Mouse (Mus musculus) cerebellum, postnatal 36 days (tissue): ENCODE data around the gene Axin1.
"Not testable (repeated sequence)": the region's sequence is repeated elsewhere in the genome, so short reads cannot be mapped to it uniquely, and the experiment has no call there.

ENCODE experiments used
- DNase-seq, 2 experiments: peaks; one replicate each; pipeline ENCODE4 v3.0.0; 2021 to 2022; ENCODE audit warnings: mixed read lengths in 2 of 2

Gene Axin1

DNA sequence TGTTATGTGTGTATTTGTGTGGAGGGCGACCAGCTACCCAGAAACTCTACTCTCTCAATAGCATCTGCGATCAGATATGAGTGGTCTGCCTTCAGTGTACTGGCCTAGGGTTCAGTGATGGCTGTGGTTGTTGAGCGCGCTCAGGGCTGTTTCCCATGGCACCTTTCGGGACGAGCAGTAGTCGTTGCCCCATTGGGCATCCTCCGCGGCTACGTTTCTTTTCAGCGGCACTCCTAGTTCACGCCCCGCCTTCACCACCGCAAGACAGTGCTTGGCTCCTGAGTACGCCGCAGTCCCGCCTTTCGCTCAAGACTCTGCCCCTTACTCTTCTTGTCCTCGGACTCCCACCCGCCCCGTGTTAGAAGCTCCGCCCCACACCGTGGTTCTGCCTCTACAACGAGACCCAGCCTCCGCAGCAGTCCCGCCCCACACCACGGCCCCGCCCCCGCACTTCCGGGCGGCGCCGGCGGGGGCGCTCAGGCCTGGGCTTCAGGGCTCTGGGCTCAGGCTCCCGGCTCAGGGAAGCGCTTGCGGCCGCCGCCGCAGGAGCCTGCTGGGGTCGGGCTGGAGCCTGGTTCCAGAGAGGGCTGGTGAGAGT lies at the start of gene Axin1:
Axin1 (plus strand) TSS at position 450 of the 598 bp plus-strand sequence.
- DNase-seq, result peak; percentile 87 to 93

DNA sequence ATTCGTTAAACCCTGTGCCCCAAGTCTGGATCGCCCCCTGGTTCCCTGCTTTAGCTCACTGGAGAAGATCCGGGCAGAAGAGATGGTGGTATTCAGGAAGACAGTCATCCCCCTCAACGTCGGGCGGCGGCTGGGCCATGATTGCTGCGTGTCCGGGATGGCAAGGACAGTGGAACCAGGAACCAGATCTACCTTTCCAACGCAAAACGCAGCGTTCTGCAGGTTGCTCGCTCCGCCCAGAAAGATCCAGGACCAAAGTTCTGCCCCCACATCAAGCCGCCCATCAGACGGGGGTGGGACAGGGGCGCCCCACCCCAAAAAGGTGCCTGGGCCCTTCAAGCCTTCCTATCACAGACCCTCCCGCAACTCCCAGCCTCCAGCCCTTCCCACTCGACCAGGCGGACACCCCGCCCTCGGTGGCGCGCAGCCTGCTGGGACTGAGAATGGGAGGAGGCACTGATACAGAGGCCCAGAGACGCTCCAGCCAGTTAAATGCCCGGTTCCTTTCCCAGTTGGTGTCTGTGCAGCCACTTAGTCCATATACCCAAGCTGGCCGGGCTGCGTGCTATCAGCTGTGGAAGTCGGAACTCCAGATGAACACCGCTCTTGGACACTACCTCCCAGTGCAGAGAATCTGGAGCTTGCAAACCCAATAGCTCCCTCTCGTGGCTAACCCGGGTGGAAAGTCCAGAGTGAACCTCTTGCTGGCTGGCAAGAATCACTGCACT lies 48.4 kb upstream of the Axin1 start, which contains the start of gene Decr2:
Decr2 (minus strand) TSS at position 433 of the 728 bp plus-strand sequence.
- peak; percentile 87 to 90 for DNase-seq

DNA sequence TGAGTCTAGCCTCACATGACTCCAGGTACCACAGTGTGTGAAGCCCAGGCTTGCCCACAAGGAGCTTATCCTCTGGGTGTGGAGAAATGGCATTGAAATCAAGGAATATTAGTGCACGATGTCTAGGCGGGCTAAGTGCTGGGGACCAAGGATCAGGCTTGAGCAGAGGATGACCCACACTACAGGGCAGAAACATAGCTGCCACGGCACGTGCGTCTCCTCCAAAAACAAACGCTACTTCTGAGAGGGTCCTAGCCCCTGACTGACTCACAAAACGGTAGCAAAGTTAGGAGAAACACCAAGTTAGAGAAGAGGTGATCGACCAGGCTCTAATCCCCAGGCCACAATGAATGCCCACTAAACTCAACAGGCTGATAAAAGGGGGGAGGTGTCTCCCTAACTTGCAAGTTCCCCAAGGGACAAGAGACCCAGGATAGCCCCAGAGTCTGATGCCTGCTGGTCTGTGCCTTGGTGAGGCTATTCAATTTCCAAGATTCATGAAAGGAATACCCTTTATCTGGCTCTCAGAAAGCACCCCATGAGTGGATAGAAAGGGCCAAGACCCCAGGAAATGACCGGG lies 43.9 kb upstream of the Axin1 start:
- DNase-seq, result no peak

DNA sequence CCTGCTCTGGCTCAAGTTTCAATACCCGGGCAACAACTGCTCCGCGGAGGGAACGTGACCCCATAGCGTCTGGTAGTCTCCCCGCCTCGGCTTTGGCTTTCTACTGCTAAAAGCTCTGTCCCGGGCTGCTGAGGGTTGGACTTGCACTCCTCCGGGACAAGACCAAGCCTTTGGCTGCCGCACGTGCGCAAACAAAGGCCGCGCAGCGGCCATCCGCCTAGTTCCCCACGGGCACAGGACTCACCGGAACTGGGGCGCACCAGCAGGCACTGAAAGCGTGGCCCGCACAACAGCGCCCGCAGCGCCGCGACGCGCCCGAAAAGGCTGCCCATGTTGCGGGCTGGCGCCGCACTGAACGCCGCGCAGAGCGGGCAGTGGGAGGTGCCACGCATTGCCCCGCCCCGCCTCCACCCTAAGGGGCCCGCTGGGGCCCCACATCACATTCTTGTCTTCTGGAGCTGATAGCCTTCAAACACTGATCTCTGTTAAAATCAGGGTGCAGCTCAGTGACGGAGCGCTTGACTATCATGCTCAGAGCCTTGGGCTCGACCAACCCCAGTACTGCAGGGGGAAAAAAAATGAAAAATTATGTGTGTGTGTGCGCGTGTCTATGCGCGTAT lies 43.3 kb upstream of the Axin1 start, which contains the start of gene Nme4:
Nme4 (minus strand) TSS at position 482 of the 620 bp plus-strand sequence.
- DNase-seq, result peak; percentile 66 to 77

DNA sequence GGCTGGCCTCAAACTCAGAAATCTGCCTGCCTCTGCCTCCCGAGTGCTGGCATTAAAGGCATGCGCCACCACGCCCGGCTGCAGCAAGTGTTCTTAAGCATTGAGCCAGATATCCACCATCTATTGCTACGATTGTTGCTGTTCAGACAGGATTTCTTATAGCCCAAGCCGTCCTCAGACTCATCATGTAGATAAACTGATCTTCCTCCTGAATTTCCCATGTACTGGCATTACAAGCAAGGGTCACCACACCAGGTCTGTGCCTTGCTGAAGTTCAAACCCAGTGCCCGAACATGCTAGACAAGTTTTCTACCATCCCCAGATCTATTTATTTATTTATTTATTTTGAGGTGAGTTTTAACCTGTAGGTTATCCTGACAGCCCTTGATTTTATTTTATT lies 40.0 kb upstream of the Axin1 start:
- no peak for DNase-seq

DNA sequence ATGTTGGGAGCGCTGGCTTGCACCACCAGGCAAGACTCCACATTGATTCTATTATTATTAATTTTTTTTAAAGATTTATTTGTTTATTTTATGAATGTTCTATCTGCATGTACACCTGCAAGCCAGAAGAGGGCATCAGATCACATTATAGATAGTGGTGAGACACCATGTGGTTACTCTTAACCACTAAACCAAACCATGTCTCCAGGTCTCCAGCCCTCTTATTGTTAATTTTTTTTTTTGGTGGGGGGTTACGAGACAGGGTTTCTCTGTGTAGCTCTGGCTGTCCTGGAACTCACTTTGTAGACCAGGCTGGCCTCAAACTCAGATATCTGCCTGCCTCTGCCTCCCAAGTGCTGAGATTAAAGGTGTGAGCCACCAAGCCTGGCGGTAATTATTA lies 39.2 kb upstream of the Axin1 start:
- DNase-seq, result not testable (repeated sequence)

DNA sequence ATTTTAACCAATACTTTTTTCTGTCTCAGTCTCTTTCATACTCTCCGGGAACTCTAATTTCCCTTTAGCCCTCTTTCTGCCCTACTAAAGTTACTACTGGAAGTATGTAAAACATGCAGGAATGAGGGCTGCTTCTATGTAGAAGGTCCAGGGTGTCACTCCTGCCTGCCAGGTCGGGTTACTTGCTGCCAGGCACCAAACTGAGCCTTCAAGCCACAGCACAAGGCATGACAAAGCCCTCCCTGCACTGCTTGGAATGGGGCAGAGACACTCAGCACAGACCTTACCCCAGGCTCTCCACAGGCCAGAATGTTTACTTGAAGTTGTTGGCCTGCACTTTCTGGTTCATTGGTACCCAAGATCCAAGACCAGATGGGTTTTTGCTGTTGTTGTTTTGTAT lies 38.3 kb upstream of the Axin1 start:
- DNase-seq, result no peak

DNA sequence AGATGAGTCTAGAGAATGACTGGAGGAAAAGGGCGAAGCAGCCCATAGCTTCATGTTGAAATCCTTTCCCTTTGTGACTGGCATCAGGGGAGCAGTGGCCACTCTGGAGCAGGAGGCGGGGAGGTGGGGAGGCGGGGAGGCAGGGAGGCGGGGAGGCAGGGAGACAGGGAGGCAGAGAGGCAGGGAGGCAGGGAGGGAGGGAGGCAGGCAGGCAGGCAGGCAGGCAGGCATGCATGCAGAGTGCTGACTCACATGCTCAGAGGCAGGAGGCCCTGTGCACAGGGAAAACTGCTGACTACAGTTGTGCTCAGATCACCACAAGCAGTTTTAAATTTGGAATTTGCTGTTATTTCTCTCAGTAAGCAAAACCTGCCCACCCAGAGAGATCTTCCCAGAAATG lies 37.0 kb upstream of the Axin1 start:
- no peak for DNase-seq

DNA sequence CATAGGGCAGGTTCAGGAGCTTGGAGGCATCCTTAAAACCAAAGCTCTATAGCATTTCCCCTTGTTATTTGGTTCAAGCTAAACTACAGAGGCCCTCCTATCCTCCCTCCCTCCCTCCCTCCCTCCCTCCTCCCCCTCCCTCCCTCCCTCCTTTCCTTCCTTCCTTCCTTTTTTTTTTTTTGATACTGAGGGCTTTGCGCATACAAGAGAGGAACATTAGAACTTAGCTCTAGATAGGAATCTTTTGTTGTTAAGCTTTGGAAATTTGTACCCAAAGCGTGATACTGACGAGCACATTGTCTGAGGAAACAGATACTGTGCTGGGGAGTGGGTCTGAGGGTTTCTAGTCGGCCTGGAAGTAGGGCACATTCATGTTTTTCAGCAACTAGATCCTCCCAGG lies 32.9 kb upstream of the Axin1 start:
- no peak for DNase-seq

DNA sequence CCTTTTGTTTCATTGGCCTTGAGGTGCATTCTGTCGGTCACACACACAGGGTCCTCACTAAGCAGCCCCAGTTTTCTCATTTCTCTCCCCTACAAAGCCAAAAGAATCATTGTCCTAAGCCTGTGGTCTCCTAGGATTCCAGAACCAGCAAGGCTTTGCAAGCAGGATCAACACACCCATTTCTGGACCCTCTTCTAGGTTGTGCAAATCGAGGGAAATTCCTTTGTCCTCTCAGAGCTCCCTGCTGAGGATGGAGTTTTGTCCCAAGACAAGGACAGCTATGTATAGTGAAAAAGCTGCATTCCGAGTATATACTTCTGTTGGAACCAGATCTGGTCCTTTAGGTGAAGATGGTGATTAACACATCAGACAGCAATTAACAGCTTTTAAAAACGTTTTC lies 28.3 kb upstream of the Axin1 start:
- DNase-seq, result no peak

DNA sequence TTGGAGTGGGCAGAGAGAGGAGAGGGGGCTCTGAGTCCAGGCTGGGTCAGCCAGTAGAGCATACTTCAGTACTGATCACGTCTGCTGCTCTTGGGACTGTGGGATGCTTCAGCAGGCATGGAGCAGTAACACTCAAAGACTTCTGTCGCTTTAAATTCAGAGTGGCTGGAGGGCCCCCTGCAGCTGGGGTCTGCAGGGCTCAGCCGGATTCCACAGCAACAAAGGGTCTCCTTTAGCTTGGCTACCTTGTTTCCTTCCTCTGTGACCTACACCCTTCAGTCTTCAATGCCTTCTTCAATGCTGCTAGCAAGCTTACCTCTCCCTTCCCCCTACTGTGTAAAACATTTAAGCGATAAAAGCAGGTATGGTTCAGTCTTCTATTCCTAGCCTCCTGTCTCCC lies 27.5 kb upstream of the Axin1 start:
- DNase-seq, result no peak

DNA sequence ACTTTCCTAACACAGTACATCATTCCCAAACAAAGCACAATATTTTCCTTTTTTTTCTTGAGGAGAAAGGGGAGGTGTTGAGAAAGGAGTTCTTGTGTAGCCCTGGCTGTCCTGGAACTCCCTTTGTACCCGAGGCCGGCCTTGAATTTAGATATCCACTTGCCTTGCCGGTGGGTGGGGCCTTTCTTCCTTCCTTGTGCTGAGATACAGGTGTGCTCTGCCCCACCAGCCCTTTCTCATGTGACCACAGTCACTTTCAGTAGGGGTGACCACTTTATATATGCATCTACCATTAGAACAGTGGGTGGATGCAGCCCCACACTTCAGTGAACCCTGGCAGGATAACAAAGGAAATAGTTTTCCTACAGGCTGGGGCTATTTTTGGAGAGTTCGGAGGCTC lies 26.8 kb upstream of the Axin1 start:
- DNase-seq, result no peak

DNA sequence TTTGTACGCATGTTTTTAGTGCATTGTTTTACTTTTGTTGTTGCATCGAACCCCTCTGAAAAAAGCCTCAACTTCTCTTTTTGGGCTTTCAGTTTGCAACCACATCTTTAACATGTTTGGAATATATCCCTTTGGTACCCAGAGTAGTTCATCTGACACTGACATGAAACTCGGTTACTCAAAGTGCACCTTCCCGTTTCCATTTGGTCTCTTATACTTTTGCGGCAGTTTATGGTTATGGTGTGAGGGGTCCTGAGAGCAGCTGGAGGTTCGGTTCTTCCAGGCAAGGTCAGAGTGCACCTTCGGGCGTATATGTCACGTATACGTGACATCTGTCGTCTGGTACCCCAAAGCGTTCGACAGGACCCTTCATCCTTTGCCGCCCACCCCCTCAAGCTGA lies 25.7 kb upstream of the Axin1 start:
- no peak for DNase-seq

DNA sequence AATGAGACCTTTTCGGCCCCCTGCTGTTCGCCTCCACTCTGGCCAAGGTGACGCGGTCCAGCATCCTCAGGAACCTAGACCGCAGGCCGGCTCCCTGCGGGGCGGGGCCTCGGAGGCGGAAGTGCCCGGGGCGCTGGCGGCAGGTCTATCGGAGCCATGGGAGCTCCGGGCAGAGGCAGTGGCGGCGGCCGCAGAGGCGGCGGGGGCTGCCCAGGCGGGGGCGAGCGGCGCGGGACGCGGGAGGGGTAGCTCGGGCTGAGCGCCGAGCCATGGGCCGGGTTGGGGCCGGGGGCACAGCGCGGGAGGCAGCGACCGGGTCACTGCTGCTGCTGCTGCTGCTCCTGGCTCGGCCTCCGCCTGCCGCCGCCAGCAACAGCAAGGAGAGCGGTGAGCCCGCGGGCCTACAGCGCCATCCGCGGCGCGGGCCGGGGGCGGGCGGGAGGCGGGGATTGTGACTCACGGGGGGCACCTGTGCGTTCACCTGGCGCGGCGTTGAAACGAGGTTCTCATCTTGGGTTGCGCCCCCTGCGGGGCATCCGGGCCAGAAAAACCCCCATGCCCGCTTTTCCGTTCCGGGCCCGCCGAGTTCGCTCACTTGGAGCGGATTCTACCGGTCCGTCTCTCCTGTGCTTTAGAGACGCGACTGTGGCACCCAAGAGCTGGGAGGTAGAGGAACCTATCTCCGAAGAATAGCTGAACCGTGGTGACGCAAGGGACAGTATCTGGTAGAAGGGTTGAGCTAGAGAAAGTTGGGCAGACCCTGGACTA lies 25.1 kb upstream of the Axin1 start, which contains the start of gene Tmem8:
Tmem8 (plus strand) TSS at position 119 of the 768 bp plus-strand sequence.
- DNase-seq, result peak; percentile 78 to 82

DNA sequence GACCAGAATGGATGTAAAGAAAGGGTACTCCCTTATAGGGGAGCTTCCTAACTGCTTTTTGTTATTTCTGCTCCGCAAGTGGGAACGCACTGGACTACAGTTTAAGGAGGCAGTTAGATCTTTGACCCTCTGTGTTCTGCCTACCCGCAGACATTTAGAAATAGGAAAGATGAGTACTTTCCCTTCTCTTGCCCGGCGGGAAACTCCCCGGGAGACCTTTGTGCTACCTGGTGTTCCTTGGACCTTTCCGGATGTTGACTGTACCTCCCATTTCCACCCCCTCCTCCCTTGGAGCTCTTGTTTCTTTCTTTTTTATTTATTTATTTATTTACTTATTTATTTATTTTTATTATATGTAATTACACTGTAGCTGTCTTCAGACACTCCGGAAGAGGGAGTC lies 24.4 kb upstream of the Axin1 start:
- no peak for DNase-seq

DNA sequence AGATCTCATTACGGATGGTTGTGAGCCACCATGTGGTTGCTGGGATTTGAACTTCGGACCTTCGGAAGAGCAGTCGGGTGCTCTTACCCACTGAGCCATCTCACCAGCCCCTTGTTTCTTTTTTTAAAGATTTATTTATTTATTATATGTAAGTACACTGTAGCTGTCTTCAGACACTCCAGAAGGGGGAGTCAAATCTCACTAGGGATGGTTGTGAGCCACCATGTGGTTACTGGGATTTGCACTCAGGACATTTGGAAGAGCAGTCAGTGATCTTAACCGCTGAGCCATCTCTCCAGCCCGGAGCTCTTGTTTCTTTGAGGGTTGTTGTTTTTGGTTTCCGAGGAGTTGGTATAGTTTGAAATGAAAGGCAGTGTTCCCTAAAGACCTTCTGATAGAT lies 24.0 kb upstream of the Axin1 start:
- not testable (repeated sequence) for DNase-seq

DNA sequence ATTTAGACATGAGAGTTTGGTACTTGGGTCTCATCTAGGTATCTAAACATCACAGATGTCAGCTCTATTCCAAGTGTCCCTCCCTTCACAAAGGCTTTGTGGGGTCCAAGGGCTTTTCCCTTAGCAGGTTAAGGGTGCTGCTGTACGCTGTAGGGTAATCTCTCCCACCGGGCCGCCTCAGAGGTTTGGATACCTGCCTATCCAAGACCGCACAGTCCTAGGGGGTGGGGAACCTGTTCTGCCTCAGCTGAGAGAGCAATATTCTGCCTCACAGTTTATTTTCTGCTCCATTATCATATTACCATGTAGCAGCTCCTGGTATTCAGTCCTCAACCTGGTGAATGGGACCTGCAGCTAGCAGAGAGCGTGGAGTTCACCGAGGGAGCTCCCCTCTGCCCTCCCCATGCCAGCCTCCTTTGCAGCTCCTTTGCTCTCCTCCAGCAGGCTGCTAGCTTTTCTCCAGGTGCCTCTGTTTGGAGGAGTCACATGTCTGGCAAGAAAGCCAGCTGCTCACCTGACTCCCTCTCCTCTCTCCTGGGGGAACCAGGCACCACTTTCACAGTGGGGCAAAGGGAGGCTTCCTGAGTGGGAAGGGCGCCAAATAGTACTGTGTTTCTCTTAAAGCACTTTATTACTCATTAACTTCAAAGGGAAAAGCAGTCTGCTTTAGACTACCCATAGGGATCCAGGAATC lies 23.1 kb upstream of the Axin1 start:
- no peak for DNase-seq

DNA sequence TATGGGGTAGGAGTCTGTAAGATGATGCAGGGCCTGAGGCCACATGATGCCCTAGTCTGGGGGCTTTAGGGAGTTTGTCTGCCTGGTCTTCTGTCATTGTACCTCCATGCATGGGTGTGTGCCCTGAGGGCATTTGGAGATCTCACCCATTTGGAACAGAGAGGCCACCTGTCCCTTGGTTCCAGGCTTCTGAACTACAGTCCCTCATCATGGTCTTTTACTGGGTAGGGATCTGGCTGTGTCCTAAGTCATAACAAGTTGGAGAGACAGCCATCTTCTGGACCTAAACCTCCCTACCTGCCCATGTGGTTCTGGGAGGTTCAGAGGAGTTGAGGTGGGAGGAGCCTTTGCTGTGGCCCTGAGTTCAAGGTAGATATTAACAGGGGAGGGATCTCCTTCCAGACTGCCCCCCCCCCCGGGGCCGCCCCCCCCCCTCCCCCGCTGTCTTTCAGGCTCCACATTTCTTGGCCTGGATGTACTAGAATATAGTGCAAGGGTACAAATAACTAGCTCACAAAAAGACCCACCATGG lies 22.5 kb upstream of the Axin1 start:
- DNase-seq, result no peak

DNA sequence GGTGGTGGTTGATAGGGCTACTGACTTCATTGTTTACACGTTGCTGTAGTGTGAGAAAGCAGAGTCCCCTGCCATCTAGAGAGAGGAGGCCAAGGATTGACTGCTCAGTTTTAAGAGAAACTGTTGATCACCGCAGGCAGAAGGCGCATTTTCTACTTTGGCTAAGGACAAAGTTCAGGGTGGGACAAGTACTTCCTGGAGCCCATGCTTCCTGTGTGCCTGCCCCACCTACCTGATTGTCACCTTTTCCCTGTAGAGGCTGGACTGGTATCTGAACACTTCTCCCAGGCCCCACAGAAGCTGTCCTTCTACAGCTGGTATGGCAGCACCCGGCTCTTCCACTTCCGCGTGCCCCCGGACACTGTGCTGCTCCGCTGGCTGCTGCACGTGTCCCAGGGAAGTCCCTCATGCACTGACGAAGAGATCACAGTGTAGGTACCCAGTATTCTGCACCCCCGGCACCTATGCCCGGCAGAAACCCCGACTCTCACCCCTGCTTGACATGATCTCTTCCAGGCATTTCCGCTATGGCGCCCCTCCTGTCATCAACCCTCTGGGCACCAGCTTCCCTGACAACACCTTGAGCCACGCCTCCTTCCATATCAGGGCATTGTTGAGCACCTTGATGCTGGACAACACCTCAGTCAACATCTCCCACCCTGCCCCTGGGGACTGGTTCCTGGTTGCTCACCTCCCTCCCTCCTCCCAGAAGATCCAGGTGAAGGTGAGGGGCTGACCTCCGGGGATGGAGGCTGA lies 21.8 kb upstream of the Axin1 start:
- no peak for DNase-seq

DNA sequence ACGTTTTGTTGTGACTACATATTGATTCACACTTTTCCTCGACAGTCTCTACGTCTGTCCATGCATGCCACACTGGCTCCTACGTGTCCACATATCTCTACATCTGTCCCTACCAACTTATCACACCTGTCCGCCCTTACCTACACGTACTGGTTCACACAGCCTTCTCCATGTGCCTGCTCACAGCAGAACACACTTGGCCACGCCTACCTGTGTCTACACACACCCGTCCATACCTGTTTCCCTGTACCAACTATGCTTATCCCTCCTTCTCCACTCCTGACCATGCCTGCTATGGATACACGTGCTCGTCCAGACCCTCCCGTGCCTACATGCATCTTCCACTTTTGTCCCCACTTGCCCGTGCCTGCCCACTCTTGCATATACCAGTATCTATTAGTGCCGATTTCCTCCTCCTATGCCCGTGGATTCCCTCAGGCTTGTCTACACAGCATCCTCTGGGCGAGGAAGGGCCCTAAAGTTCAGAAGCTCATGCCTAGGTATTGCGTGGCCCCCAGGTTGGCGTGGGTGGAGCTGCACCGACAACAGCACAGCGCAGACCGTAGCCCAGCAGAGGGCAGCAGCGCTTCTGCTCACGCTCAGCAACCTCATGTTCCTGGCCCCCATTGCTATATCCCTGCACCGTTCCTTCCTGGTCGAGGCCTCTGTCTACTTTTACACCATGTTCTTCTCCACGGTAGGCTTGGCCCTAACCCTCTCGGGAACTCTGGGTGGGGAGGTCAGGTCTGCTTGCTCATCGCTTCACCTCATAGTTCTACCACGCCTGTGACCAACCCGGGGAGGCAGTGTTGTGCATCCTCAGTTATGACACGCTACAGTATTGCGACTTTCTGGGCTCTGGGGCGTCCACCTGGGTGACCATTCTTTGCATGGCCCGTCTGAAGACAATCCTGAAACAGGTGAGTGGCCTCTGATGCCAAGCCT lies 18.4 kb upstream of the Axin1 start:
- peak; percentile 72 to 73 for DNase-seq
